Mouse (Mus musculus) fat pad, adult 2 months (tissue): ENCODE measurements around the gene Mpdu1.
"Not testable (repeated sequence)": the region's sequence is repeated elsewhere in the genome, so short reads cannot be mapped to it uniquely, and the experiment has no call there.

Source experiments
- DNase-seq: peaks from one replicate; pipeline ENCODE4 v3.0.0-alpha.2; 2011; ENCODE audit warnings: low read depth, low spot score; ENCODE audit errors: extremely low read depth

The Mpdu1 gene

DNA sequence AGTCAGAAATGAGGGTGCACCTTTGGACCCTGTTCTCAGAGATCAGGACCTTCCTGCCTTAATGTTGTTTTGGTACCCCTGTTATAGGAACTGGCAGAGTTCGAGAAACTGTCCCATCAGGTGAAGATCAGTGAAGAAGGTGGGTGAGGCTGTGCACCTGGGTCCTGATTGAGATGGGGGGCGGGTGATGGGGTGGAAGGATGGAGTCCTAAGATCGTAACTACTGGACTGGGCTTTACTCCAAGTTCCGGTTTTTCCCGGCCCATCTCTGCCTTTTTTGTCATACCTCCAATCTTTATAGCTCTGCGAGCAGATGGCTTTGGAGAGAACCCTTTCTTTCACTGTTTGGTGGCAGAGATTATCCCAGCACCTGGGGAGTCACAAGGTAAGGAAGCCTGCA, 40.0 kb downstream of the Mpdu1 start:
- no peak for DNase-seq

DNA sequence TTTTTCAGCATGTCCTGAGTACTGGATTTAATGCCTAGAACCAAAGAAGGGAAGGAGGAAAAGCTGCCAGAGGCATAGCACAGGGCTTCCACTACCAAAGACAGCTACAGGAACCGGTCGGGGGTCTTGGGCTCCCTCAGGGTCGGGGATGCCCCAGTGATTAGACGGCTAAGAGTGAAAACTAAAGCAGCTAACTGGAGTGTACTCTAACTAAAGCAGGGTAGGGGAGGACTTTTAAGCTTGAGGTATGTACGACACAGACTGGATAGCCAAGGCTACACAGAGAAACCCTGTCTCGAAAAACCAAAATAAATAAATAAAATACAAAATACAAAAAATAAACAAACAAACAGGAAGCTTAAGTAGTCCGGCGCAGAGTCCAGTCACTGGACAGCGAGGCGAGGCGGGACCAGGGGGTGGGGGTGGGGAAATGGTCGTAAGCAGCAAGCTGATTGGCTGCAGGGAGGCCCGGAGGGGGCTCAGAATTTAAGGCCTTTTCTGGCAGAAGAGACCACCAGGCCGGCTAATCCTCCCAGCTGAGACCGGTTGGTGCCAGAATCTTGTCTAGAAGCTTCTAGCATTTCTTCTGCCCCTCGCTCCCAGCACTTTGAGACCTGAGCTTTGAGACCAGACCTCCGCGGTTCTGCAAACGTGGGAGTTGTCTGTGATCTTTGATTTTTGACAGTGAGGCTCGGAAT, 40.7 kb downstream of the Mpdu1 start, which contains the start of gene Sat2:
Gene Sat2, plus strand, starts transcription at position 454 of the 698 bp plus-strand sequence.
- DNase-seq = no peak

DNA sequence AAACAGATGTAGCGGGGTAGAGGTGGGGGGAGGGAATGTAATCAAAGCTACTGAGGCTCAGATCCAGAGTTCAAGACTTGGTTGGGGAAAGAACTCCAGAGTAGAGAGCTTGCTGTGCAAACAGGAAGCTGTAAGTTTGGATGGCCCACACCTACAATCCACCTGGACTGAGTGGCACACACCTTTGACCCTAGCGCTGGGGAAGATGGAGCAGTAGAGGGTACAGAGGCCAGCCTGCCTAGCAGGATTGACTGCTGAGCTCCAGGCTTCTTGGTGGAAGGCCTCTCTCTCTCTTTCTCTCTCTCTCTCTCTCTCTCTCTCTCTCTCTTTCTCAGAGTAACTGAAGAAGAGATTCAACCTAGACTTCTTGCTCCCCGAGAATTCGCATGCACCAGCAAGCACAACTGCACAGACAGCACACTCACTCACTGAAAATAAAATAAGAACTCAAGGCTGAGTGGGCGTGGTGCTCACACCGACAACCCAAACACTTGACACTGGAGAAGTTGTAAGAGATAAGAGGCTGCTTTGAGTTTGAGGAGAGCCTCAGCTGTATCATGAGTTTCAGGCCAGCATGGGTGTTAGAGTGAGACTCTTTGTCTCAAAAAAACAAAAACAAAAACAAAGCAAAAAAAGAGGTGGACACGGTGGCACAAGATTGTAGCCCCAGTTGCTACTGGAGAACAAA, 41.9 kb downstream of the Mpdu1 start:
- no peak for DNase-seq

DNA sequence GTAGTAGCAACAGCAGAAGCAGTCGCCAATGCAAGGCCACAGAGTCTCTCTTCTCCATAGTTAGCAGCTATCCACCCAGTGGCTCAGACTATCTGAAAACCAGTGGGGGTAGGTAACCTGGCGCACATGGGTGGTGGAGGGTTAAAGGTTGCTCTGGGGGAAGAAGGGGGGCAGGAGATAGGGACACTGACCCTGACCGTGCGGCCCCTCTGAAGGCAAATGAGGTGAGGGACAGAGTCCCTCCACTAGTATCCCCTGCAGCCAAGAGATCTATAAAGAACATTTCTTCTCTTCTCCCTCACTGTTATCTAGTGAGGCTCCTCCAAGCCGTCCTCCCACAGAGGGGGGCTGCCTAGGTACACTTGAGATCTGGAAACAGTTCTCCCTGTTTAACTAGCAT, 44.6 kb downstream of the Mpdu1 start, which contains the start of gene Shbg:
Gene Shbg, minus strand, starts transcription at position 101 of the 400 bp plus-strand sequence.
- no peak for DNase-seq

DNA sequence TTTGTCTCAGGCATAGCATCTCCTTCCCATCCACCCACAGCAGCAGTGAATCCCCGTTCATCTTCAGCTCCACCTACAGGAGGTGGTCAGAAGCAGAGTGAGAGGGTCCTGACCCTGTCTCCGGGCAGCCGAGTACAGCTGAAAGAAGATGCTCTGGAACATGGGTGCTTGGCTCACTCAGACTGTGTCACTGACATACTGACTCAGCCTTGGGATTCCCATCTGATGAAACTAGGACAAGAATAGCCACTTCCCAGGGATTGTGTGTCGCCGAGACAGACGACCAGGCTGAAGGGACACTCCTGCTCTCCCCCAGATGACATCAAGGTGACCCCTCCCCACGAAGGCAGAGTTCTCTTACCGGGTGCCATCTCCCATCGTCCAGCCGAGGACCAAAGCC, 45.7 kb downstream of the Mpdu1 start:
- DNase-seq = no peak

DNA sequence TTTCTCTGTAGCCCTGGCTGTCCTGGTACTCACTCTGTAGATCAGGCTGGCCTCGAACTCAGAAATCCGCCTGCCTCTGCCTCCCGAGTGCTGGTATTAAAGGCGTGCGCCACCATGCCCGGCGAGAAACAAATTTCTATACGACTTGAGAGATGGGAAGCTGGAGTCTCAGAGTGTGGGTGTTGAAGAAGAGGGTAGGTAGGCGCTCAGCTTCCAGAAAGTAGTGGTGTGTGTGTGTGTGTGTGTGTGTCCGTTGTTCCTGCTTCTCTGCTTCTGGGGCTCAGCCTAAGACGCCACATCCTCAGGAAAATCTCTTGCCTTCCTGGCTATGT, 48.2 kb downstream of the Mpdu1 start:
- not testable (repeated sequence) for DNase-seq

DNA sequence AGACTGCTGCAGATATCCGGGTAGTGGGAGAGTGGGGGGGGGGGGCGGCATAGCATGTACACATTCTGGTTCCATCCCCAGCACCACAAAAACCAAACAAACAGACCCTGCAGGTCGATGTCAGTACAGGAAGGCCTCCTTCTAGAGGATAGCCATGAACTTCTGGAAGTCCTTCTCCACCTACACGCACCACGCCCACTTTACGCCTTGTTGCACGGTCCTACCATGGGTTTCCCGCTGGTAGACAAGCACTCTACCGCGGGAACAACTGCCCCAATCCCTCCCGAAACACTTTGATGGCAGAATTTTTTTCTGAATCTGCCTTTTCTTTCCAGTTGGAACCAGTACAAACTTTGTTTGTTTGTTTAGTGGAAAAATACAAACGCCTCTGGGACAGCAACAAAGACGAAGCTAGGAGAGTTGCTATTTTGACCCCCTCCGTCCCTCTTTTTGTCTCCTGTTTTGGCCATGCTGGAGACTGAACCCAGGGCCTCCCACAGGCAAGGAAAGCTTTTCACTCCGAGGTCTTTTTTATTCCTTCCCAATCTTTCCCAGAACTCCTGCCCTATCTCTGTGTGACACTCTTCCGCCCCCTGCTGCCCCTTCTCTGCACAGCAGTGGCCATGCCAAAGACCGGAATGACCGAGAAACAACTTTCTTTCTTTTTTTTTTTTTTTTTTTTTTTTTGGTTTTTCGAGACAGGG, 48.7 kb downstream of the Mpdu1 start:
- DNase-seq = no peak

DNA sequence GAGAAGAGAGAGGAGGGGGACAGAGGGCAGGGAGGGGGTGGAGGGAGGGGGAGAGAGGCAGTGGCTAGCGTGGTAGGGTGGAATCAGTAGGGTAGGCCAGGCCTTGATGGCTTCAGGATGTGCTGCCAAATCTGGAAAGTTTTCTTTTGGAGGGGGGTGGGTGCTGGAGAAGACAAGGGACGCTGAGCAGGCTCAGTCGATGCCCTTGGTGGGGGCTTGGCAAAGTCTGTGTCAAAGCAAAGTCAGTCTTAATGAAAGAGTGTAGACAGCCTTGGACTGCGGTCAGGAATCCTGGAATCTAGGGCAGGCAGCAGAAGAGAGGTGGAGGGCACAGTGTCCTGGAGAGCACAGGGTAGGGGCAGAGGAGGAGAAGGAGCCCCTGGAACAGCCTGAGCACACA, 51.5 kb downstream of the Mpdu1 start:
- no peak for DNase-seq

DNA sequence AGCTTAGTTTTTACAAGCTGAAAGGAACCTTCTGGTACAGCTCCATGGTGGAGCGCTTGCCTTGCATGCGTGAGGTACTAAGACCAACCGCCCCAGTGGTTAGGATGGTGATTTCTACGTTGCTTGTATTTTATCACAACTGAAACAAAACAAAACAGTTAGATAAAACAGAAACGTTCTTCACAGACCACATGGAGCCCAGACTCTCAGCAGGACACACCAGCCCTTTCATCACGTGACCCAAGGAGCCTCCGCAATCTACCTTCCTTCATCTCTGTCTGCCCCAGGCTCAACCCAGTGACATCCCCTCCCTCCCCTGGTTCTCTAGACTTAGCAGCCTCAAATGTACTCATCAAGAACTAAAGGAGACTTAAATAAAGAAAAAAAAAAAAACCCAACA, 53.0 kb downstream of the Mpdu1 start:
- DNase-seq = no peak

DNA sequence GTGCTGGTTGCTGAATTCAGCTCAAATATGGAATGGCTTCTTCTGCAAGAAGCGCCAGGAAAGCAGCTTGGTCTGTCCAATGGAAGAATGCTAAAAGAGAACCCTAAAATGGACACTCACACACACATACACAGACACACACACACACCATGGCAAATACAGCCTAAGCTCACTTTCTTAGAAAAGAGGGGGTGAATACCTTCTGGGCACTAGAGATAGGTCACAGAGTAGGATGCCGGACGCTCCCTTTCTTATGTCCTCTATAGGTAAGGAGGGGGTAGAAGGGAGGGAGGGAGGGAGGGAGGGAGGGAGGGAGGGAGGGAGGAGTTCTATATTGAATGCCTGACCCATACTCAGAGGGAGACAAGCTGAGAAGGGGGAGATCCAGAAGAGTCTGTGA, 53.9 kb downstream of the Mpdu1 start:
- no peak for DNase-seq

DNA sequence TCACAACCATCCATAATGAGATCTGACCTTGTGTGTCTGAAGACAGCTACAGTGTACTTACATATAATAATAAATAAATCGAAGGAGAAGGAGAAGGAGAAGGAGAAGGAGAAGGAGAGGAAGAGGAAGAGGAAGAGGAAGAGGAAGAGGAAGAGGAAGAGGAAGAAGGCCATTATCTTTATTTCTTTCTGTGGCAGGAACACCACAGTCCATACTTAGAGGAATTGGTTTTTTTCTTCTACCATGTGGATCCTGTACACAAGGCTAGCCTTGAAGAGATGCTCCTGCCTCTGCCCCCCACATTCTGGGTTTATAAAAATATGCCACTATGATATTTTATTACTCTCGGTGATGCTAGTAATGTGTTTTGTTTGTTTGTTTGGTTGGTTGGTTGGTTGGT, 55.6 kb downstream of the Mpdu1 start:
- DNase-seq = no peak
